Mouse (Mus musculus) forebrain, embryonic 16.5 days (tissue): ENCODE measurements at regions not wholly inside any gene's neighbourhood (a gene's known extent, or its start where the extent isn't known, plus 50 kb on each side); places are given as distances from the start of the nearest gene placed in this dataset.

ENCODE experiments used
- ATAC-seq: fragments of 200-750 bp; cut with Nextera tagmentation; 2 replicates; pipeline ENCODE4 v1.8.0; 2017; ENCODE audit warnings: mild to moderate bottlenecking, moderate library complexity
- H3K27ac ChIP-seq: fragments of 300-500 bp; sonication (generic); 2 replicates; pipeline ENCODE4 v1.5.1; 2014; ENCODE audit warnings: low read length, control low read depth
- H3K27me3 ChIP-seq: fragments of 300-500 bp; sonication (generic); replicated peaks from 2 replicates; pipeline ENCODE4 v1.6.1; 2014; ENCODE audit warnings: low read length; ENCODE audit not compliant: control insufficient read depth, insufficient read depth
- H3K36me3 ChIP-seq: fragments of 300-500 bp; sonication (generic); 2 replicates; pipeline ENCODE4 v1.6.1; 2014; ENCODE audit not compliant: control insufficient read depth, insufficient read depth
- H3K4me1 ChIP-seq: fragments of 300-500 bp; sonication (generic); replicated peaks from 2 replicates; pipeline ENCODE4 v1.6.1; 2014; ENCODE audit warnings: low read length; ENCODE audit not compliant: control insufficient read depth, insufficient read depth
- H3K4me2 ChIP-seq: fragments of 300-500 bp; sonication (generic); 2 replicates; pipeline ENCODE4 v1.6.1; 2014; ENCODE audit warnings: mild to moderate bottlenecking, low read length, control low read depth
- H3K4me3 ChIP-seq: fragments of 300-500 bp; sonication (generic); replicated peaks from 2 replicates; pipeline ENCODE4 v1.5.1; 2014; ENCODE audit warnings: mild to moderate bottlenecking, low read length, control low read depth
- H3K9ac ChIP-seq: fragments of 300-500 bp; sonication (generic); replicated peaks from 2 replicates; pipeline ENCODE4 v1.6.1; 2014; ENCODE audit warnings: low read depth, low read length, control low read depth
- H3K9me3 ChIP-seq: fragments of 300-500 bp; sonication (generic); 2 replicates; pipeline ENCODE4 v1.6.1; 2016; ENCODE audit warnings: low read length; ENCODE audit not compliant: control insufficient read depth
- WGBS: fragments of 180-500 bp; shearing (Covaris S2); extraction: QIAGEN DNeasy Blood & Tissue Kit; methylation state at CpG from one replicate; pipeline ENCODE4 v1.1.7; 2014; 5-methylcytosine and 5-hydroxymethylcytosine counted together

- H3K9me3 ChIP-seq: no peaks in the 10 kb centered on the region
- 0 out of 2 replicates have a peak overlapping the region, but pooled peaks have one; percentile 7 for H3K27ac ChIP-seq
- WGBS: 7% methylated on average over 19 of the region's 19 CpGs
- H3K4me3 ChIP-seq: no peak overlapping the region
- peak; percentile 57 for ATAC-seq
- no peaks in the 10 kb centered on the region for H3K27me3 ChIP-seq
- H3K4me2 ChIP-seq: no peak overlapping the region
- no peaks in the 10 kb centered on the region for H3K36me3 ChIP-seq
- H3K9ac ChIP-seq: 0 out of 2 replicates have a peak overlapping the region, but pooled peaks have one; percentile 20
- H3K4me1 ChIP-seq: peaks cover 24% of the 10 kb centered on the region
Measured at GRCm38 (mm10) chr4:125921550-125922316, 102.6 kb upstream of the Csf3r start.

GRCm38 (mm10) chr4:125922317-125922878, 102.0 kb upstream of the Csf3r start:
- H3K27ac ChIP-seq: no peak overlapping the region
- H3K9me3 ChIP-seq: no peaks in the 10 kb centered on the region
- no peak overlapping the region for H3K9ac ChIP-seq
- peak; percentile 64 for ATAC-seq
- 4% methylated on average over 11 of the region's 11 CpGs for WGBS
- H3K27me3 ChIP-seq: no peaks in the 10 kb centered on the region
- peaks cover 24% of the 10 kb centered on the region for H3K4me1 ChIP-seq
- H3K36me3 ChIP-seq: no peaks in the 10 kb centered on the region
- no peak overlapping the region for H3K4me2 ChIP-seq
- H3K4me3 ChIP-seq: no peak overlapping the region

GRCm38 (mm10) chr4:125923225-125923624, 101.1 kb upstream of the Csf3r start:
- H3K36me3 ChIP-seq: no peaks in the 10 kb centered on the region
- peaks cover 24% of the 10 kb centered on the region for H3K4me1 ChIP-seq
- H3K9ac ChIP-seq: no peak overlapping the region
- H3K4me3 ChIP-seq: no peak overlapping the region
- no peak overlapping the region for H3K27ac ChIP-seq
- no peaks in the 10 kb centered on the region for H3K27me3 ChIP-seq
- ATAC-seq: peak; percentile 19; the same call in 1 of the 2 replicates
- no peaks in the 10 kb centered on the region for H3K9me3 ChIP-seq
- no peak overlapping the region for H3K4me2 ChIP-seq
- WGBS: 20% methylated on average over 7 of the region's 7 CpGs

GRCm38 (mm10) chr4:125928196-125928595, 96.2 kb upstream of the Csf3r start:
- H3K9me3 ChIP-seq: no peaks in the 10 kb centered on the region
- peaks cover 3% of the 10 kb centered on the region; the same call in 1 of the 2 replicates for H3K27me3 ChIP-seq
- no peak overlapping the region for H3K4me2 ChIP-seq
- H3K4me3 ChIP-seq: no peak overlapping the region
- peaks cover 23% of the 10 kb centered on the region for H3K4me1 ChIP-seq
- 33% methylated on average over 4 of the region's 4 CpGs for WGBS
- no peak overlapping the region for H3K27ac ChIP-seq
- no peak overlapping the region for H3K9ac ChIP-seq
- no peaks in the 10 kb centered on the region for H3K36me3 ChIP-seq
- no peak for ATAC-seq

GRCm38 (mm10) chr4:125929122-125929772, 95.1 kb upstream of the Csf3r start:
- Histone ChIP-seq H3K4me1 (peaks cover 19% of the 10 kb centered on the region), H3K4me2 (no peak overlapping the region), H3K9ac (no peak overlapping the region), H3K4me3 (no peak overlapping the region), H3K27ac (peak overlapping the region; percentile 20; the same call in 1 of the 2 replicates), H3K36me3 (no peaks in the 10 kb centered on the region), H3K9me3 (no peaks in the 10 kb centered on the region), H3K27me3 (peaks cover 3% of the 10 kb centered on the region; the same call in 1 of the 2 replicates)
- 66% methylated on average over 17 of the region's 17 CpGs for WGBS
- no peak for ATAC-seq

GRCm38 (mm10) chr4:125930764-125931163, 93.6 kb upstream of the Csf3r start:
- Histone ChIP-seq H3K36me3 (no peaks in the 10 kb centered on the region), H3K4me1 (peaks cover 19% of the 10 kb centered on the region), H3K4me2 (no peak overlapping the region), H3K4me3 (no peak overlapping the region), H3K27me3 (peaks cover 3% of the 10 kb centered on the region; the same call in 1 of the 2 replicates), H3K27ac (no peak overlapping the region), H3K9ac (no peak overlapping the region), H3K9me3 (no peaks in the 10 kb centered on the region)
- no peak for ATAC-seq
- WGBS: 53% methylated on average over 10 of the region's 10 CpGs

GRCm38 (mm10) chr4:125931321-125931720, 93.0 kb upstream of the Csf3r start:
- no peak overlapping the region for H3K9ac ChIP-seq
- ATAC-seq: no peak
- H3K27ac ChIP-seq: no peak overlapping the region
- no peaks in the 10 kb centered on the region for H3K36me3 ChIP-seq
- WGBS: 82% methylated on average over 6 of the region's 6 CpGs
- H3K9me3 ChIP-seq: no peaks in the 10 kb centered on the region
- H3K27me3 ChIP-seq: peaks cover 3% of the 10 kb centered on the region; the same call in 1 of the 2 replicates
- no peak overlapping the region for H3K4me3 ChIP-seq
- peaks cover 22% of the 10 kb centered on the region for H3K4me1 ChIP-seq
- H3K4me2 ChIP-seq: no peak overlapping the region

GRCm38 (mm10) chr4:125932036-125932756, 92.2 kb upstream of the Csf3r start:
- H3K27ac ChIP-seq: peak overlapping the region; percentile 66
- WGBS: 19% methylated on average over 22 of the region's 22 CpGs
- H3K4me3 ChIP-seq: no peak overlapping the region
- H3K4me2 ChIP-seq: 0 out of 2 replicates have a peak overlapping the region, but pooled peaks have one; percentile 21
- ATAC-seq: peak; percentile 66
- H3K27me3 ChIP-seq: peaks cover 3% of the 10 kb centered on the region; the same call in 1 of the 2 replicates
- H3K9ac ChIP-seq: no peak overlapping the region
- no peaks in the 10 kb centered on the region for H3K36me3 ChIP-seq
- H3K4me1 ChIP-seq: peaks cover 23% of the 10 kb centered on the region
- H3K9me3 ChIP-seq: no peaks in the 10 kb centered on the region

- H3K4me1 ChIP-seq: peaks cover 15% of the 10 kb centered on the region
- no peaks in the 10 kb centered on the region for H3K9me3 ChIP-seq
- H3K4me3 ChIP-seq: no peak overlapping the region
- H3K27ac ChIP-seq: no peak overlapping the region
- no peak for ATAC-seq
- H3K4me2 ChIP-seq: no peak overlapping the region
- no peaks in the 10 kb centered on the region for H3K36me3 ChIP-seq
- 49% methylated on average over 7 of the region's 7 CpGs for whole genome bisulfite sequencing
- peaks cover 3% of the 10 kb centered on the region; the same call in 1 of the 2 replicates for H3K27me3 ChIP-seq
- H3K9ac ChIP-seq: no peak overlapping the region
Measured at GRCm38 (mm10) chr4:125936357-125936756, 88.0 kb upstream of the Csf3r start.
